Mouse (Mus musculus) spleen, adult 2 months (tissue): ENCODE results near the gene Slc6a19.

ENCODE experiments used
- CTCF ChIP-seq: fragments of 200-500 bp; IDR thresholded peaks from 2 replicates; pipeline ENCODE4 v1.5.1; 2011; ENCODE audit warnings: mild to moderate bottlenecking, inconsistent platforms; ENCODE audit not compliant: insufficient read depth, insufficient read length, insufficient replicate concordance; ENCODE audit errors: extremely low read depth
- POLR2A ChIP-seq: fragments of 200-500 bp; IDR thresholded peaks from 2 replicates; pipeline ENCODE4 v1.6.1; 2011; ENCODE audit warnings: low read depth, low read length, inconsistent platforms

GRCm38 (mm10) chr13:73660163-73660695 lies 44.4 kb downstream of the Slc6a19 start:
- no peak for TF ChIP-seq CTCF
- no peak for TF ChIP-seq POLR2A
